Mouse (Mus musculus): ENCODE data around the gene Lpar3. TPM values are rescaled to one million over a fixed set of nuclear protein-coding genes. Genes with fewer than 3 reads are reported as not detected.

Lpar3 gene
- polyA plus RNA-seq, 1 experiment from 2014 or later = 0.30 TPM

- no peak for ATAC-seq
- no peak overlapping the region for H3K4me2 ChIP-seq (ENCODE audit: low read length)
- H3K27ac ChIP-seq (ENCODE audit: low read length) = no peak overlapping the region
- H3K36me3 ChIP-seq (ENCODE audit: control insufficient read depth, insufficient read depth) = no peaks in the 10 kb centered on the region
- H3K4me3 ChIP-seq (replicated peaks; ENCODE audit: low read length) = no peak overlapping the region
- no peaks in the 10 kb centered on the region for H3K27me3 ChIP-seq (replicated peaks; ENCODE audit: control insufficient read depth, insufficient read depth, low read length)
- no peak overlapping the region for H3K9ac ChIP-seq (replicated peaks; ENCODE audit: low read depth, low read length)
- peaks cover 5% of the 10 kb centered on the region; the same call in 1 of the 2 replicates for H3K4me1 ChIP-seq (replicated peaks; ENCODE audit: control insufficient read depth, insufficient read depth, low read length)
- no peaks in the 10 kb centered on the region for H3K9me3 ChIP-seq (ENCODE audit: control insufficient read depth, low read length)
- WGBS = 66% methylated on average over 2 of the region's 2 CpGs
Measured at GRCm38 (mm10) chr3:146307886-146308285, 87.1 kb downstream of the Lpar3 start.

DNA sequence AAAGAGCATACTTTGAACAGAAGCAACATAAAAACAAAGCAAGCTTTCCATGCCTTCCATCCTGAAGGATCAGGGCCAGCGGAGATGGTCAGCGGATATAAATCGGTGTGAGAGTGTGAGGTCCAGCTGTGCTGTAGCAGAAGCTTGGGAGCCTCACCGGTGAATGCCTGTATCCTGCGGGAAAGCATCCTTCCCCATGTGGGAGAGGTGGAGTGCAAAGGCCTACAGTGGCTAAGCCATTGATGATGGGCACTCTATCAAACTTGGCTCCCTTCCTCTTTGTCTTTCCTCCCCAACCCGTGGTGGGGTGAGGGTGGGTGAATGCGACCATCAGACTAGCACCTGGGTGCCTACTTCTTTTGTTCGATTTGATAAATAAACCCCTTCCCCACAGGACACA, 88.8 kb downstream of the Lpar3 start:
- Histone ChIP-seq H3K9ac (replicated peaks; ENCODE audit: low read depth, low read length) (no peak overlapping the region), H3K36me3 (ENCODE audit: control insufficient read depth, insufficient read depth) (no peaks in the 10 kb centered on the region), H3K4me2 (ENCODE audit: low read length) (no peak overlapping the region), H3K9me3 (ENCODE audit: control insufficient read depth, low read length) (no peaks in the 10 kb centered on the region), H3K4me1 (replicated peaks; ENCODE audit: control insufficient read depth, insufficient read depth, low read length) (peaks cover 5% of the 10 kb centered on the region; the same call in 1 of the 2 replicates), H3K27me3 (replicated peaks; ENCODE audit: control insufficient read depth, insufficient read depth, low read length) (no peaks in the 10 kb centered on the region), H3K27ac (ENCODE audit: low read length) (no peak overlapping the region), H3K4me3 (replicated peaks; ENCODE audit: low read length) (no peak overlapping the region)
- 77% methylated on average over 8 of the region's 8 CpGs for WGBS
- ATAC-seq = no peak

GRCm38 (mm10) chr3:146311121-146311538, 90.4 kb downstream of the Lpar3 start:
- peaks cover 5% of the 10 kb centered on the region; the same call in 1 of the 2 replicates for H3K4me1 ChIP-seq (replicated peaks; ENCODE audit: control insufficient read depth, insufficient read depth, low read length)
- no peaks in the 10 kb centered on the region for H3K9me3 ChIP-seq (ENCODE audit: control insufficient read depth, low read length)

DNA sequence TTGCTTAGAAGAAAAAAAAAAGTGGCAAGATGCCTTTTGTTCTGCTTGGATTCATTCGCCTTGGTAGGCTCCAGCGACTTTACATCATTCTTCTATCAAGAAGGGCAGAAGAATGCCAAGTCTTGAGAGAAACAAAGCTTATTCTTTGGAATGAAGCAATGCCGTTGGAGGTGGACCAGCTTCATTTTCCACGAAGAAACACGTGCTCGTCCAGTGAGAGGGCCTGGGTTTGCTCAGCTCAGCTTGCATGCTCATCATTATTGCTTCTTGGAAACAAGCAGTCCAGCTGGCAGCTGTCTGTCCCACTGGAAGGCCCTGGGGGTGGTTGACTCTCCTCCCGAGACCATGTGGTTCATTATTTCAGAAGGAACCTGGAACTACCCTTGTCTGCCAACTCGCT, 94.7 kb downstream of the Lpar3 start:
- Histone ChIP-seq H3K36me3 (ENCODE audit: control insufficient read depth, insufficient read depth) (no peaks in the 10 kb centered on the region), H3K4me3 (replicated peaks; ENCODE audit: low read length) (no peak overlapping the region), H3K27me3 (replicated peaks; ENCODE audit: control insufficient read depth, insufficient read depth, low read length) (no peaks in the 10 kb centered on the region), H3K4me2 (ENCODE audit: low read length) (no peak overlapping the region), H3K4me1 (replicated peaks; ENCODE audit: control insufficient read depth, insufficient read depth, low read length) (peaks cover 23% of the 10 kb centered on the region), H3K9ac (replicated peaks; ENCODE audit: low read depth, low read length) (no peak overlapping the region), H3K9me3 (ENCODE audit: control insufficient read depth, low read length) (no peaks in the 10 kb centered on the region), H3K27ac (ENCODE audit: low read length) (no peak overlapping the region)
- no peak for ATAC-seq
- 80% methylated on average over 8 of the region's 8 CpGs for WGBS

More at GRCm38 (mm10) chr3:146311121-146311538, 90.4 kb downstream of the Lpar3 start:
- H3K27ac ChIP-seq (ENCODE audit: low read length) = no peak overlapping the region
- no peak overlapping the region for H3K9ac ChIP-seq (replicated peaks; ENCODE audit: low read depth, low read length)
- no peaks in the 10 kb centered on the region for H3K36me3 ChIP-seq (ENCODE audit: control insufficient read depth, insufficient read depth)
- no peak for ATAC-seq
- WGBS = 7% methylated on average over 9 of the region's 9 CpGs
- no peak overlapping the region for H3K4me2 ChIP-seq (ENCODE audit: low read length)
- H3K27me3 ChIP-seq (replicated peaks; ENCODE audit: control insufficient read depth, insufficient read depth, low read length) = no peaks in the 10 kb centered on the region
- H3K4me3 ChIP-seq (replicated peaks; ENCODE audit: low read length) = no peak overlapping the region

DNA sequence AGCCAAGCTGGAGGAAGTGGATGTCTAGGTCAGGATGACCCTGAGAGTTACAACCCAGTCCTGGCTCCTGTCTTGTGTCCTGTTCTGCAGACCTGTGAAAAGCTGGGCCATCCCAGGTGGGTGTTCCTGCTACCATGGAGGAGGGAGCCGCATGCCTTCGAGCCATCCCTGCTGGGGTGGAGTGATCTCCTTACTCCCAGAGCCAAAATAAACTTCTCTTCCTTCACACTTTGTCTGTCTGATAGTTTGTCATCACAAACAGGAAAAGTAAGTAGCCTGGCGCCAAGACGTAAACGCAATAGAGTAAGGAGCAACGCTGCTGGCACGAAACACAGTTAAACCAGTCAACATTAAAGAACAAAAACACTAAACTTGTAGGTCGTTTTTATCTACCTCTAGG, 95.5 kb downstream of the Lpar3 start:
- no peaks in the 10 kb centered on the region for H3K9me3 ChIP-seq (ENCODE audit: control insufficient read depth, low read length)
- no peak for ATAC-seq
- H3K4me2 ChIP-seq (ENCODE audit: low read length) = no peak overlapping the region
- no peaks in the 10 kb centered on the region for H3K27me3 ChIP-seq (replicated peaks; ENCODE audit: control insufficient read depth, insufficient read depth, low read length)
- 80% methylated on average over 8 of the region's 8 CpGs for WGBS
- no peak overlapping the region for H3K9ac ChIP-seq (replicated peaks; ENCODE audit: low read depth, low read length)
- peaks cover 19% of the 10 kb centered on the region for H3K4me1 ChIP-seq (replicated peaks; ENCODE audit: control insufficient read depth, insufficient read depth, low read length)
- no peaks in the 10 kb centered on the region for H3K36me3 ChIP-seq (ENCODE audit: control insufficient read depth, insufficient read depth)
- H3K4me3 ChIP-seq (replicated peaks; ENCODE audit: low read length) = no peak overlapping the region
- H3K27ac ChIP-seq (ENCODE audit: low read length) = no peak overlapping the region

- H3K4me1 ChIP-seq (replicated peaks; ENCODE audit: control insufficient read depth, insufficient read depth, low read length) = peaks cover 18% of the 10 kb centered on the region
- no peak overlapping the region for H3K4me2 ChIP-seq (ENCODE audit: low read length)
- no peaks in the 10 kb centered on the region for H3K36me3 ChIP-seq (ENCODE audit: control insufficient read depth, insufficient read depth)
- H3K9me3 ChIP-seq (ENCODE audit: control insufficient read depth, low read length) = no peaks in the 10 kb centered on the region
- no peak overlapping the region for H3K4me3 ChIP-seq (replicated peaks; ENCODE audit: low read length)
- H3K27me3 ChIP-seq (replicated peaks; ENCODE audit: control insufficient read depth, insufficient read depth, low read length) = no peaks in the 10 kb centered on the region
- H3K27ac ChIP-seq (ENCODE audit: low read length) = no peak overlapping the region
- no peak for ATAC-seq
- WGBS = 90% methylated on average over 7 of the region's 7 CpGs
- no peak overlapping the region for H3K9ac ChIP-seq (replicated peaks; ENCODE audit: low read depth, low read length)
Measured at GRCm38 (mm10) chr3:146317366-146317765, 96.6 kb downstream of the Lpar3 start.

DNA sequence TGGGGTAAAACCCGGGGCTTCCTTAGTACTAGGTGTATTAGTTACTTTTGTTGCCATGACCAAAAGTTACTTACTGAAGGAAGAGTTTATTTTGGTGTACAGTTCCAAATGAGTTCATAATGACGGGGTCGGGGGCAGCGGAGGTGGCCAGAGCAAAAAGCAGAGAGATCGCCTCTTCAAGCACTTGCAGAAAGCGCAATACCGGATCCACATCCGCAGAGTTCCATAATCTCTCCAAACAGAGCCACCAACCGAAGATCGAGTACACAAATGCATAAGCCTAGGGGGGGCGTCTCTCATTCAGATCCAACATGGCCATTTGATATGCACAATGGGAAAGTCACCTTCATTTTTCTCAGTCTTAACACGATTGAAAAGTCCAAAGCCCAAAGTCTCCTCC, 97.1 kb downstream of the Lpar3 start:
- peaks cover 18% of the 10 kb centered on the region for H3K4me1 ChIP-seq (replicated peaks; ENCODE audit: control insufficient read depth, insufficient read depth, low read length)
- ATAC-seq = no peak
- WGBS = 68% methylated on average over 12 of the region's 12 CpGs
- peak overlapping the region; percentile 39 for H3K4me2 ChIP-seq (ENCODE audit: low read length)
- no peaks in the 10 kb centered on the region for H3K27me3 ChIP-seq (replicated peaks; ENCODE audit: control insufficient read depth, insufficient read depth, low read length)
- no peak overlapping the region for H3K4me3 ChIP-seq (replicated peaks; ENCODE audit: low read length)
- H3K9ac ChIP-seq (replicated peaks; ENCODE audit: low read depth, low read length) = peak overlapping the region; percentile 5; the same call in 1 of the 2 replicates
- no peaks in the 10 kb centered on the region for H3K9me3 ChIP-seq (ENCODE audit: control insufficient read depth, low read length)
- H3K36me3 ChIP-seq (ENCODE audit: control insufficient read depth, insufficient read depth) = no peaks in the 10 kb centered on the region
- no peak overlapping the region for H3K27ac ChIP-seq (ENCODE audit: low read length)

GRCm38 (mm10) chr3:146318520-146318938, 97.8 kb downstream of the Lpar3 start:
- peaks cover 18% of the 10 kb centered on the region for H3K4me1 ChIP-seq (replicated peaks; ENCODE audit: control insufficient read depth, insufficient read depth, low read length)
- no peak overlapping the region for H3K27ac ChIP-seq (ENCODE audit: low read length)
- ATAC-seq = peak; percentile 66
- H3K9me3 ChIP-seq (ENCODE audit: control insufficient read depth, low read length) = no peaks in the 10 kb centered on the region
- H3K9ac ChIP-seq (replicated peaks; ENCODE audit: low read depth, low read length) = peak overlapping the region; percentile 5; the same call in 1 of the 2 replicates
- H3K4me2 ChIP-seq (ENCODE audit: low read length) = peak overlapping the region; percentile 39
- WGBS = 14% methylated on average over 16 of the region's 16 CpGs
- H3K27me3 ChIP-seq (replicated peaks; ENCODE audit: control insufficient read depth, insufficient read depth, low read length) = no peaks in the 10 kb centered on the region
- H3K4me3 ChIP-seq (replicated peaks; ENCODE audit: low read length) = no peak overlapping the region; the same call in 1 of the 2 replicates
- no peaks in the 10 kb centered on the region for H3K36me3 ChIP-seq (ENCODE audit: control insufficient read depth, insufficient read depth)

- WGBS = under 1% methylated on average over 13 of the region's 13 CpGs
- Histone ChIP-seq H3K9ac (replicated peaks; ENCODE audit: low read depth, low read length) (no peak overlapping the region), H3K27me3 (replicated peaks; ENCODE audit: control insufficient read depth, insufficient read depth, low read length) (no peaks in the 10 kb centered on the region), H3K4me2 (ENCODE audit: low read length) (peak overlapping the region; percentile 39), H3K9me3 (ENCODE audit: control insufficient read depth, low read length) (no peaks in the 10 kb centered on the region), H3K4me1 (replicated peaks; ENCODE audit: control insufficient read depth, insufficient read depth, low read length) (peaks cover 18% of the 10 kb centered on the region), H3K36me3 (ENCODE audit: control insufficient read depth, insufficient read depth) (no peaks in the 10 kb centered on the region), H3K27ac (ENCODE audit: low read length) (peak overlapping the region; percentile 13; the same call in 1 of the 2 replicates), H3K4me3 (replicated peaks; ENCODE audit: low read length) (no peak overlapping the region; the same call in 1 of the 2 replicates)
- ATAC-seq = peak; percentile 87
Measured at GRCm38 (mm10) chr3:146318987-146319386, 98.2 kb downstream of the Lpar3 start.

DNA sequence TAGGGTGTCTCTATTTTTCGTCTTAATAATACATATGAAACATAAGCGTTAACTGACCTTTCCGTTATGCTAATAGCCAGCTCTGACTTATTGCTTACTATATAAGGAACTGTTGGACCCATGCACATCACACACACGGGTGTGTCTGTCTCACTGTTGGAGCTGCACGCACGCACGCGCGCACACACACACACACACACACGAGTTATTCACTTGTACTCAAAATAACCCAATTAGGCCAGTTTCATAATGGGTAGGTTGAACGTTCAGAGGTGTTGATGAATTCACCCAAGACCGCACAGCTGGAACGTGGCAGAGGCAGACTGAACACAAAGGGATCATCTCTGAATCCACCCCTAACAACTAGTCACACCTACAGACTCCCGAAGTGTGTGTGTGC, 98.7 kb downstream of the Lpar3 start:
- H3K27me3 ChIP-seq (replicated peaks; ENCODE audit: control insufficient read depth, insufficient read depth, low read length) = no peaks in the 10 kb centered on the region
- 24% methylated on average over 14 of the region's 14 CpGs for WGBS
- H3K36me3 ChIP-seq (ENCODE audit: control insufficient read depth, insufficient read depth) = no peaks in the 10 kb centered on the region
- peak overlapping the region; percentile 39; the same call in 1 of the 2 replicates for H3K4me2 ChIP-seq (ENCODE audit: low read length)
- H3K9ac ChIP-seq (replicated peaks; ENCODE audit: low read depth, low read length) = no peak overlapping the region
- H3K9me3 ChIP-seq (ENCODE audit: control insufficient read depth, low read length) = no peaks in the 10 kb centered on the region
- H3K4me3 ChIP-seq (replicated peaks; ENCODE audit: low read length) = no peak overlapping the region
- no peak overlapping the region for H3K27ac ChIP-seq (ENCODE audit: low read length)
- 0 out of 2 replicates have a peak, but pooled peaks have one; percentile 6 for ATAC-seq
- peaks cover 18% of the 10 kb centered on the region for H3K4me1 ChIP-seq (replicated peaks; ENCODE audit: control insufficient read depth, insufficient read depth, low read length)

All from forebrain, embryonic 16.5 days (tissue).